Mouse (Mus musculus) CH12.LX (cell line): ENCODE results near the gene Fnip1. TPM values are rescaled to one million over a fixed set of nuclear protein-coding genes. Genes with fewer than 3 reads are reported as not detected.

Source experiments
- DNase-seq: peaks from one replicate; pipeline ENCODE4 v3.0.0-alpha.2; 2013; ENCODE audit errors: extremely low read depth
- H3K27ac ChIP-seq: 2 replicates; pipeline ENCODE4 v1.5.1; 2012; ENCODE audit warnings: low read depth, mild to moderate bottlenecking, control low read depth, moderate library complexity; ENCODE audit not compliant: insufficient read depth
- H3K27me3 ChIP-seq: replicated peaks from 2 replicates; pipeline ENCODE3; 2012; ENCODE audit warnings: inconsistent platforms
- H3K36me3 ChIP-seq, 2 experiments: replicated peaks in 1 of 2; 2 replicates each; pipeline versions ENCODE3 to v1.6.1; 2012; ENCODE audit warnings: inconsistent platforms in 1 of 2, low read length in 1 of 2, mild to moderate bottlenecking in 1 of 2, mixed read lengths in 1 of 2, moderate library complexity in 1 of 2; ENCODE audit not compliant: control insufficient read depth in 1 of 2, insufficient read depth in 1 of 2
- H3K4me1 ChIP-seq, 2 experiments: 2 replicates each; pipeline ENCODE4 v1.6.1; 2012; ENCODE audit warnings: inconsistent platforms in 1 of 2, moderate library complexity in 1 of 2; ENCODE audit not compliant: insufficient read depth in 2 of 2, control insufficient read depth in 1 of 2
- H3K4me2 ChIP-seq: 2 replicates; pipeline ENCODE4 v1.6.1; 2012; ENCODE audit warnings: low read depth, mild to moderate bottlenecking, control low read depth; ENCODE audit not compliant: poor library complexity, insufficient read depth, severe bottlenecking
- H3K4me3 ChIP-seq, 3 experiments: fragments of 150-350 bp in 1 of 3; sonication (generic) in 1 of 3; replicated peaks in 1 of 3; 2 replicates each; pipeline versions ENCODE3 to v1.5.1; 2011 to 2012; ENCODE audit warnings: low read depth in 2 of 3, low read length in 2 of 3, mild to moderate bottlenecking in 2 of 3, moderate library complexity in 2 of 3, control low read depth in 1 of 3, improper control_type of control experiment in 1 of 3, inconsistent platforms in 1 of 3, mixed read lengths in 1 of 3; ENCODE audit not compliant: poor library complexity in 1 of 3
- H3K79me2 ChIP-seq: replicated peaks from 2 replicates; pipeline ENCODE4 v1.6.1; 2012; ENCODE audit warnings: mild to moderate bottlenecking, moderate library complexity; ENCODE audit not compliant: control insufficient read depth, poor library complexity, insufficient read depth, severe bottlenecking; ENCODE audit errors: extremely low read depth
- H3K9ac ChIP-seq: 2 replicates; pipeline ENCODE4 v1.6.1; 2012; ENCODE audit warnings: low read depth, mild to moderate bottlenecking, control low read depth, moderate library complexity; ENCODE audit not compliant: insufficient read depth
- H3K9me3 ChIP-seq: replicated peaks from 2 replicates; pipeline ENCODE3; 2012; ENCODE audit warnings: low read length, inconsistent platforms, mixed read lengths
- CHD2 ChIP-seq: IDR thresholded peaks from 2 replicates; pipeline ENCODE4 v1.6.1; 2011; ENCODE audit warnings: low read length, improper control_type of control experiment
- CTCF ChIP-seq, 2 experiments: IDR thresholded peaks in 1 of 2; conservative IDR thresholded peaks in 1 of 2; 2 replicates each; pipeline ENCODE4 v1.5.1; 2011 to 2012; ENCODE audit warnings: low read depth in 2 of 2, low read length in 2 of 2, improper control_type of control experiment in 1 of 2, inconsistent platforms in 1 of 2, mild to moderate bottlenecking in 1 of 2, moderate library complexity in 1 of 2
- HCFC1 ChIP-seq: IDR thresholded peaks from 2 replicates; pipeline ENCODE4 v1.6.1; 2012; ENCODE audit warnings: low read depth, mild to moderate bottlenecking, inconsistent platforms, low read length, improper control_type of control experiment
- MAX ChIP-seq: IDR thresholded peaks from 2 replicates; pipeline ENCODE4 v1.6.1; 2011; ENCODE audit warnings: low read length, improper control_type of control experiment
- MEF2A ChIP-seq: IDR thresholded peaks from 2 replicates; pipeline ENCODE4 v1.6.1; 2014; ENCODE audit warnings: low read depth, mild to moderate bottlenecking, inconsistent platforms, low read length, improper control_type of control experiment, borderline replicate concordance
- MXI1 ChIP-seq: IDR thresholded peaks from 2 replicates; pipeline ENCODE4 v1.6.1; 2011; ENCODE audit warnings: mild to moderate bottlenecking, low read depth, low read length, improper control_type of control experiment
- POLR2A ChIP-seq: IDR thresholded peaks from 2 replicates; pipeline ENCODE4 v1.6.1; 2011; ENCODE audit warnings: low read depth, mild to moderate bottlenecking, improper control_type of control experiment, low read length
- POLR2AphosphoS2 ChIP-seq: IDR thresholded peaks from 2 replicates; pipeline ENCODE4 v1.6.1; 2011; ENCODE audit warnings: low read depth, low read length, improper control_type of control experiment
- RAD21 ChIP-seq: IDR thresholded peaks from 2 replicates; pipeline ENCODE4 v1.6.1; 2011; ENCODE audit warnings: low read depth, mild to moderate bottlenecking, low read length, improper control_type of control experiment, moderate library complexity
- RCOR1 ChIP-seq: conservative IDR thresholded peaks from 2 replicates; pipeline ENCODE4 v1.6.1; 2012; ENCODE audit warnings: low read depth, mild to moderate bottlenecking, inconsistent platforms, low read length, improper control_type of control experiment
- SMC3 ChIP-seq: IDR thresholded peaks from 2 replicates; pipeline ENCODE4 v1.6.1; 2011; ENCODE audit warnings: low read depth, low read length, improper control_type of control experiment
- USF1 ChIP-seq: IDR thresholded peaks from 2 replicates; pipeline ENCODE4 v1.6.1; 2014; ENCODE audit warnings: low read depth, mild to moderate bottlenecking, inconsistent platforms, low read length, improper control_type of control experiment
- ZNF384 ChIP-seq: IDR thresholded peaks from 2 replicates; pipeline ENCODE4 v1.6.1; 2012; ENCODE audit warnings: low read depth, low read length, improper control_type of control experiment, inconsistent platforms
- dilution Hi-C: fragments of 300-500 bp; cut with MboI; formaldehyde crosslinking; loops from 2 replicates; pipeline ENCODE4 v1.14.3; 2020; ENCODE audit warnings: low sequenced_read_pairs; ENCODE audit not compliant: extremely low pct_unique_long_range_greater_than_20kb, extremely low pct_ligation_motif_present
- in situ Hi-C: fragments of 300-500 bp; cut with MboI; formaldehyde crosslinking; loops from 3 replicates; pipeline ENCODE4 v1.14.3; 2019; ENCODE audit warnings: low sequenced_read_pairs, low pct_ligation_motif_present, low pct_unique_long_range_greater_than_20kb, mixed read lengths
- polyA plus RNA-seq: library from polyadenylated mRNA; unstranded; fragments of >175 nt; gene quantifications from 2 replicates; pipeline ENCODE4 v1.2.1, GENCODE M21; 2012; ENCODE audit warnings: low read depth; ENCODE audit not compliant: insufficient read length
- total RNA-seq, 2 experiments: library from RNA; depleted of rRNA; stranded (reverse); fragments of 300-350 nt in 1 of 2; fragments of >200 nt in 1 of 2; gene quantifications; 2 replicates each; pipeline ENCODE4 v1.2.3; 2012 to 2014

Gene Fnip1
- total and polyA plus RNA-seq, 3 experiments: 15.4 to 24.5 (median 21.8) TPM

DNA sequence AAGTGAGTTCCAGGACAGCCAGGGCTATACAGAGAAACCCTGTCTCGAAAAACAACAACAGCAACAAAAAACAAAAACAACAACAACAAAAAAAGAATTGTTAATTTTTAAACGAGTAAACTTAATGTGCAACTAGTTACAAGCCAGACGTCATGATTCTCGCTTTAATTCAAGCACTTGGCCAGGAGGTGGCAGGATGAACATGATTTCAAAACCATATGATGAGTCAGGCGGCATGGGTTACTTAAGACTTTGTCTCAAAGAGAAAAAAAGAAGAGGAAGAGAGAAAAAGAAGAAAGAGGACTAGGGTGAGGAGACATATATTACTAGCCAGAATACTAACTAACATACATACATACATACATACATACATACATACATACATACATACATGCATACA lies 124.8 kb downstream of the Fnip1 start:
- dilution Hi-C loops: no loop called here
- Histone ChIP-seq H3K9ac (no peak overlapping the region), H3K36me3 (peaks cover 2 to 37% of the 10 kb centered on the region in 2 experiments), H3K9me3 (no peaks in the 10 kb centered on the region), H3K27ac (no peak overlapping the region), H3K4me3 (no peak overlapping the region), H3K27me3 (no peaks in the 10 kb centered on the region), H3K79me2 (0 out of 2 replicates have a peak, but pooled peaks cover 3% of the 10 kb centered on the region), H3K4me1 (no peaks in the 10 kb centered on the region), H3K4me2 (no peak overlapping the region)
- in situ Hi-C loops: no loop called here
- DNase-seq: peak; percentile 65
- TF ChIP-seq POLR2A (no peak), CHD2 (no peak), ZNF384 (peak; percentile 67), POLR2AphosphoS2 (no peak), MEF2A (no peak), HCFC1 (no peak), MXI1 (no peak), USF1 (no peak), SMC3 (peak; percentile 43), RAD21 (peak; percentile 48), RCOR1 (no peak), CTCF (conservative IDR thresholded peaks at IDR 0.05 in 1 of 2, IDR thresholded peaks at IDR 0.05 in 1 of 2; ENCODE audit: low read depth in 2 of 2, low read length in 2 of 2) (peak in 1 of 2 experiments; percentile 61; a peak in 2 of 4 replicates), MAX (0 out of 2 replicates have a peak, but pooled peaks have one; percentile 24)

Other genes starting within 250 kb of the Fnip1 start
- 1.9 and 2.6 TPM in 2 replicates for gene Csf2, start 188.5 kb upstream of the Fnip1 start, total RNA-seq (2012; rRNA removed)
- gene Csf2, start 188.5 kb upstream of the Fnip1 start, total RNA-seq (2014; rRNA removed): 1.4 and 2.4 TPM in 2 replicates
- gene Csf2, start 188.5 kb upstream of the Fnip1 start, polyA plus RNA-seq: 0.79 and 0.83 TPM in 2 replicates
- 2.7 and 4.8 TPM in 2 replicates for gene Il3, start 170.9 kb upstream of the Fnip1 start, total RNA-seq (2012; rRNA removed)
- 1.5 and 1.9 TPM in 2 replicates for gene Il3, start 170.9 kb upstream of the Fnip1 start, total RNA-seq (2014; rRNA removed)
- 1.3 and 3.5 TPM in 2 replicates for gene Il3, start 170.9 kb upstream of the Fnip1 start, polyA plus RNA-seq
- gene Acsl6, start 134.4 kb upstream of the Fnip1 start, total RNA-seq (2012; rRNA removed): 94.7 and 96.9 TPM in 2 replicates
- 74.1 and 74.9 TPM in 2 replicates for gene Acsl6, start 134.4 kb upstream of the Fnip1 start, total RNA-seq (2014; rRNA removed)
- 204 and 222 TPM in 2 replicates for gene Acsl6, start 134.4 kb upstream of the Fnip1 start, polyA plus RNA-seq
- not detected in 2 replicates for gene Meikin, start 67.5 kb upstream of the Fnip1 start, total RNA-seq (2012; rRNA removed)
- not detected in 2 replicates for gene Meikin, start 67.5 kb upstream of the Fnip1 start, total RNA-seq (2014; rRNA removed)
- gene Meikin, start 67.5 kb upstream of the Fnip1 start, polyA plus RNA-seq: not detected in 2 replicates
- gene Rapgef6, start 84.6 kb downstream of the Fnip1 start, total RNA-seq (2012; rRNA removed): 34.1 and 38.3 TPM in 2 replicates
- 36.7 and 39.5 TPM in 2 replicates for gene Rapgef6, start 84.6 kb downstream of the Fnip1 start, total RNA-seq (2014; rRNA removed)
- 54.8 and 63.8 TPM in 2 replicates for gene Rapgef6, start 84.6 kb downstream of the Fnip1 start, polyA plus RNA-seq